Mouse (Mus musculus) embryo, embryonic 11 days (tissue): ENCODE results near the gene Abca14.

Source experiments
- DNase-seq: peaks from one replicate; pipeline ENCODE4 v3.0.0-alpha.2; 2015

Gene Abca14

GRCm38 (mm10) chr7:120203789-120204188 is at the start of gene Abca14:
TSS of gene Abca14 (plus strand) at chr7:120203961.
- DNase-seq = peak; percentile 91

- peak; percentile 10 for DNase-seq
Measured at GRCm38 (mm10) chr7:120156841-120157409, 46.8 kb upstream of the Abca14 start.

GRCm38 (mm10) chr7:120157575-120158061 is 46.1 kb upstream of the Abca14 start:
- peak; percentile 22 for DNase-seq

GRCm38 (mm10) chr7:120158121-120158613 is 45.6 kb upstream of the Abca14 start:
- no peak for DNase-seq

GRCm38 (mm10) chr7:120163581-120164251 is 40.0 kb upstream of the Abca14 start:
- no peak for DNase-seq

- DNase-seq = no peak
Measured at GRCm38 (mm10) chr7:120172188-120172700, 31.5 kb upstream of the Abca14 start.

- no peak for DNase-seq
Measured at GRCm38 (mm10) chr7:120173603-120174244, 30.0 kb upstream of the Abca14 start, which contains the start of gene Anks4b. TSS of gene Anks4b (plus strand) at chr7:120173858.

GRCm38 (mm10) chr7:120174723-120175504 is 28.8 kb upstream of the Abca14 start:
- DNase-seq = no peak

- DNase-seq = no peak
Measured at GRCm38 (mm10) chr7:120177611-120178010, 26.1 kb upstream of the Abca14 start.

GRCm38 (mm10) chr7:120178935-120179334 is 24.8 kb upstream of the Abca14 start:
- no peak for DNase-seq

- DNase-seq = no peak
Measured at GRCm38 (mm10) chr7:120180547-120180946, 23.2 kb upstream of the Abca14 start.

GRCm38 (mm10) chr7:120181401-120182230 is 22.1 kb upstream of the Abca14 start:
- DNase-seq = no peak

GRCm38 (mm10) chr7:120182891-120183290 is 20.9 kb upstream of the Abca14 start:
- DNase-seq = no peak

GRCm38 (mm10) chr7:120188946-120189345 is 14.8 kb upstream of the Abca14 start:
- no peak for DNase-seq

GRCm38 (mm10) chr7:120189369-120190149 is 14.2 kb upstream of the Abca14 start:
- no peak for DNase-seq

- no peak for DNase-seq
Measured at GRCm38 (mm10) chr7:120190150-120190665, 13.6 kb upstream of the Abca14 start.

- no peak for DNase-seq
Measured at GRCm38 (mm10) chr7:120192207-120192606, 11.6 kb upstream of the Abca14 start.

GRCm38 (mm10) chr7:120192816-120193215 is 10.9 kb upstream of the Abca14 start:
- no peak for DNase-seq

- DNase-seq = no peak
Measured at GRCm38 (mm10) chr7:120195207-120195606, 8.6 kb upstream of the Abca14 start.

GRCm38 (mm10) chr7:120201231-120201744 is 2.5 kb upstream of the Abca14 start:
- peak; percentile 16 for DNase-seq
